Mouse (Mus musculus) frontal cortex, adult (tissue): ENCODE measurements around the gene Phf21a.

Source experiments
- ATAC-seq: cut with Nextera tagmentation; 2 replicates; pipeline ENCODE4 v1.9.2; 2017; ENCODE audit warnings: mild to moderate bottlenecking, moderate library complexity, mixed read lengths; ENCODE audit not compliant: low TSS enrichment

The Phf21a gene

GRCm38 (mm10) chr2:92402591-92403326 lies 309.8 kb downstream of the Phf21a start:
- ATAC-seq = peak; percentile 62

DNA sequence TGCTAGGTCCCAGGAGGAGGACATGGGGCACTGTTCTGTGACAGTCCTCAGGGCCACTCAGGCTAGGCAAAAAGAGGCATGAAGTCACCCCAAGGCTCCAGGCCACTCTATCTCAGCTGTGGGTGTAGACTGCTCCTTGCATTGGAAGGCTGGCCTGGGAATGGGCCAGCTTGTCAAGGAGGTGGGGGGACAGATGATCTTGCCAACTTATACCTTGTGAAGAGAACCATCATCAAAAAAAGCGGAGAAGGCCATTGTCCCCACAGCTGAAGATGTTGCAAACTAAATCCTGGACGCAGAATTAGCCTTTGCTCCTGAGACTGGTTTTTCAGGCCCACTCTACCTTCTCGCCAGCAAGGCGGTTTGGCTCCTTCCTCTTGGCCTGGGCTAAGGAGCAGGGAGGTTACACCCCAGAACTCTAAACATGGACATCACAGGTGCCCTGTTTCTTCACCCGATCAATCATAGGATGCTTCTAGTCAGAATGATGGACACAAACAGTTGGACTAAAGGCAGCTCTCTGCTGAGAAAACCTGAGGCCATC lies 310.9 kb downstream of the Phf21a start:
- no peak for ATAC-seq

GRCm38 (mm10) chr2:92404737-92405136 lies 311.8 kb downstream of the Phf21a start:
- no peak for ATAC-seq

DNA sequence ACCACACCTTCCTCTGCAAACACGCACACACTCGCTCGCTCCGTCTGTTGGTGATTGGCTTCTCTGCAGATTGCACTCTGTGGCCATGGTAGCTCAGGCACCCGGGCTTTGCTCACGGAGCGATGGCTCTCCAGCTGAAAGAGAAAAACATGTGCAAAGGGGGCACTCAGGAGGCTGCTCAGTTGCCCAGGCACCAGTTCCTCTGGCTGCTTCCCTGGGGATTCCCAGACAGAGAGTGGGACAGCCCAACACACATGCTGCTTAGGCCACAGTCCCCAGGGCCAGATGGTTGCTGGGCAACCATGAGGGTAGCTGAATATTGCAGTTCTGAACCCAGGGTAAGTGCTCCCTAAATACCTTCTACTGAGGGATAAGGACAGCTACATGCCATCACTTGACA lies 312.8 kb downstream of the Phf21a start:
- ATAC-seq = no peak

DNA sequence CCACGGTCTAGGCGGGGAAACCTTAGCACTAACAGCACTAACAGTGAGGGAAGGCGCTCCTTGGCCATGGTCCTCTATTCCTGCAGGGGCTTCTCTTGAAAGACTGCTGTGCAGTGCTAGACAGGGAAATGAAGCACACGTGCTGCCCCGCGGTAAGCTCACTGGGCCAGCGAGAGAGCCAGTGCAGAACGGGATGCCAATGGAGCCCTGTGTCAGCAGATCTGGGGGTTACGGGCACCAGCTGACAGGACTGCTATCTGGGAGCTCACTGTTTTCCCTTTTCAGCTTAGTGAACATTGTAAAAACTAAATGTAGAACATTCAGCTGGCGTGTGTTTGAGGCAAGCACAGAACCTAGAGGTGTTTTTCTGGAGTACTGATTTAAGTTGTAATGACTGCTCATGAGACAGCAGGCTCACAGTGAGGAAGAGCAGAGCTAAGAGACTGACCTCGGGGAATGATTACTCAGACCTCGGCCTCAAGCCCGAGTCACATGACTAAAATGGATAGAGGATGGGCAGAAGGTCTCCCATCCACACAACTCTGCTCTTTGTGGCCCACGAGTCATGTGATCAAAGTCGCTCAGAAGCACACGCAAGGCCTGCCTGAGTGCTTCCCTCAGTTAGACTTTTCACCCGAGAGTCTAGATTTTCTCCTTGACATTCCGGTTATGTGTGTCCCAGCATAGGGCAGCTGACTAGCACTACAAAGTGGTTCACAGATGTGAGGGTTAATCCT lies 315.6 kb downstream of the Phf21a start:
- 0 out of 2 replicates have a peak, but pooled peaks have one; percentile 7 for ATAC-seq

DNA sequence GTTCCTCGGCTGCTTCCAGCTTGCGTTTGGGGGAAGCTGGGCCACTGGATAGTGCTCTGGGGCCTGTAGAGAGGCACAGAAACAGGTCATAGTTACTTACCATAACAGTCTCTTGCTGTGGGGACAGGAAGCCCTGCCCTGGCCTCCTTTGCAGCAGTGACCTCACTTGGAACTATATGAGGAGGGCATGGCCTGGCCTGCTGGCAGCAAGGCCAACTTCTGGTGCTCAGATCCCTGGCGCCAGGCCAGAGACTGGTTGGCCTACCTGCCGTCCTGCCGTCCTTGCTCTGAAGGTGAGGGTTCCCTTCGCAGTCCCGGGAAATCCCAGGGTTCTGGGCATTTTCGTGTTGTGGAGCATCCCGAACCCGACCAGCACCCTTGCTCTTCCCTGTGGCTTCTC lies 318.8 kb downstream of the Phf21a start:
- ATAC-seq = no peak
